Mouse (Mus musculus): ENCODE results near the gene Rexo2. TPM values are rescaled to one million over a fixed set of nuclear protein-coding genes. Genes with fewer than 3 reads are reported as not detected.
"Not testable (repeated sequence)": the region's sequence is repeated elsewhere in the genome, so short reads cannot be mapped to it uniquely, and the experiment has no call there.

Rexo2 gene
- total RNA-seq (2014; fragmentation: Nextera tagmentation) (93.9 and 124 TPM in 2 replicates), total RNA-seq (2017) (131 and 156 TPM in 2 replicates)

DNA sequence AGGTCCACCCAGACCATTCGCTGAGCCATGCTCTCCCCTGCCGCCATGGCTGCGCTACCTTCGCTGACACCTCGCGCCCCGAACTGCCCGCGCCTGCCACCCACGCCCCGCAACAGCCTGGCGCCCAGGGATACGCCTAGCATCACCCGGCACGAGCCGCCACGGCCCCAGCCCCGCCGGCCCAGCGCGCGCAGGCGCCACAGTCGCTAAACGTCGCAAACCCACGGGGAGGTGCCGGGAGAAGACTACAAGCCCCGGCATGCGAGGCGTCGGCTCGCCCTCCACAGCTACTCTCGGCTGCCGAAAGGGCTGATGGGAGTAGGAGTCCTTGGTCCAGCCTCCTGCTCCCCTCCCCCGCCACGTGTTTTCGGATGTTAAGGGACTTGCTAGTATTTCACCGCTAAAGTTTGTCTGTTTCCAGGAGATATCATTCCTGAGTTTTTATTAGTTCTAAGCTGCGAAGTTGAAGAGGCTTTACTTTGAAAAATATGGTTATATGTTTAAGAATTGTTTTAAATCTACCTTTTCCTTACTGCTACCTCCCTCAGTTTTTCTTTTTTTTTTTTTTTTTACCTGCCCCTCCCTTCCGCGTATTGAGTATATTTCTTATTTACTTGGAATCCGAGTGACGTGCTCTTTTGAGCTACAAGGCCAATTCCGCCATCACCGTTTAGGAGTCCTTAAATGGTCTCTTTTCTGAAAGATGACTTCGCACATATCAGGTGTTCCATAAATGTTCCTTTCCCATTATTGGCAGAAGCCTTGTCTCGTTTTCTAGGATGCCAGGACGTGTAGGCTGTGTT, at the start of gene Rexo2:
Gene Rexo2, minus strand, starts transcription at position 213 of the 803 bp plus-strand sequence.
- ATAC-seq (replicated peaks; ENCODE audit: poor library complexity, severe bottlenecking) = peak; percentile 99

GRCm38 (mm10) chr9:48526520-48526919, 46.1 kb upstream of the Rexo2 start:
- no peak for ATAC-seq (replicated peaks; ENCODE audit: poor library complexity, severe bottlenecking)

DNA sequence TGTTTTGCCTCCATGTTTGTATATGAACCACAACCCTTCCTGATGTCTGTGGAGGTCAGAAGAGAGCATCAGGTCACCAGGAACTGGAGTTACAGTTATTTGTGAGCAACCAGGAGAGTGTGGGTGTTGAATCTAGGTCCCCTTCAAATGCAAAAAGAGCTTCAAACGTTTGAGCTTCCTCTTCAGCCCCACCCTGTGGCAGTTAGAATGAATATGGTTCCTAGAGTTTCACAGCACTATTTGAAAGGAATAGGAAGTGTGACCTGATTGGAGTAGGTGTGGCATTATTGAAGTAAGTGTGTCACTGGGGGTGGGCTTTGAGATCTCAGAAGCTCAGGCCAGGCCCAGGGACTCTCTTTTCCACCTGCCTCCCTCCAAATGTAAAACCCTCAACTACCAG, 45.1 kb upstream of the Rexo2 start:
- ATAC-seq (replicated peaks; ENCODE audit: poor library complexity, severe bottlenecking) = peak; percentile 88

- not testable (repeated sequence) for ATAC-seq (replicated peaks; ENCODE audit: poor library complexity, severe bottlenecking)
Observed at GRCm38 (mm10) chr9:48520405-48520804, 40.0 kb upstream of the Rexo2 start.

DNA sequence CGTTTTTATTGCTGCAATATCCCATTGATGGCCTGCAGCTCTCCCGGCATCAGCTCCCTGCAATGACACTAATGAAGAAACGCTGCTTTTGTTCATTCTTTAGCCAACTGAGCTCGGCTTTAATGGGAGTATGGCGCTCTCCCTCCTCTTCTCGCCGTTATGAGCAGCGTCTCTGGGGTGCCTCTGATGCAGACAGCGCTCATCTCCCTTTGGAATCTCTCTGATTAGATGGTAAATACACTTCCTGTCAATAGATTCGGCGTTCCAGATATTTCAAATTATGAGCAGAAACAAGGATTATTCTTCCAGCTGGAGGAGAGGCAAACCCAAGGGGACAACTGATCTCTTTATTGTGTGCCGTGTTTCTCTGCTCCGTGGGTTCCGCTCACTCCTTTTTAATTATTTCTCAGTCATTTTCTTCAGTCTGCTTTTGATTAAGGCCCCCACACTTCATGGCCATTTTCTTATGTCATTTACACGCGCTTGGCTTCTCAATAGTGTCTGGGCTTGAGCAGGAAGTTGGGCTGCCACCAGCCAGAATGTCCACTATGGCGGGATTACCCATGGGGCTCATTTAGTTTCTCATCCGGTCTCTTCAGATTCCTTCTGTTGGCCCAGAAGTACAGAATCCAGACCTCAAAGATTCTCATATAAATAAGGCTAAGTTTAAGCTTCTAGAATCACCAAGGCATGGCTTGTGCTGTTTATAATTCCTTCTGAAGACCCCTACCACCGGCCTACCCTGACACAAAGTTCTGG, 37.1 kb upstream of the Rexo2 start:
- ATAC-seq (replicated peaks; ENCODE audit: poor library complexity, severe bottlenecking) = no peak

DNA sequence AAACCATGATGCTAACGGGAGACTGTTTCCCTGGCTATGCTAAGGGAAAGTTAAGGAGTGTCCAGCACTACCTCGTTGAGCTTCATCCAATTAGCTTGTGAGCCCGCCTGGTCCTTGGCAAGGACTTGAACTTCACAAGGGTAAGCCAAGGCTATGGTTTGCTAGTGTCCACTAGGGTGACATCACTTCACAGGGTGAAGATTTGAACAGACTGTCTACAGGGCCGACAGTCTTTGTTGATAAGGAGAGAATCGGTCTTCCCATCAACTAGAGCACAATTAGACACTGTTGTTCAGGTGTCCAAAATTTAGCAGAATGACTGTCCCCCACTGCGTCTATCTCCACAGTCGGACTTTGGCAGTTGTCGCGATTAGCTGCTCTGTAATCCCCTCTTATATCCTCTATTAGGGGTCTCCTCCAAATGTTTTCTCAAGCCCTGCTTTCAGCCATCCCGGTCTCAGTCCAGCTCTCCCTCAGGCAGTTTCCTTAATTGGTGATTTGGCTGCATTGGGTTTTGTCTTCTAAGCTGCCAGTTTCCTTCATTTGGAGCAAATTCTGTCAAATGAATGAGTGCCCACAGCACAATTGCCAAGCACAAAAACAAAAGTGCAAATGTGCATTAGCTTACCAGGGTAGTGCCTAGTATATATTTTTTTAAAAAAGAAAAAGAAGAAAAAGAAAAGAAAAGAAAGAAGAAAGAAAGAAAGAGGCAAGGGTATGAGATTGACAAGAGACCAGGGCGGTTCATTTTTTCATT, 36.4 kb upstream of the Rexo2 start:
- ATAC-seq (replicated peaks; ENCODE audit: poor library complexity, severe bottlenecking) = no peak

DNA sequence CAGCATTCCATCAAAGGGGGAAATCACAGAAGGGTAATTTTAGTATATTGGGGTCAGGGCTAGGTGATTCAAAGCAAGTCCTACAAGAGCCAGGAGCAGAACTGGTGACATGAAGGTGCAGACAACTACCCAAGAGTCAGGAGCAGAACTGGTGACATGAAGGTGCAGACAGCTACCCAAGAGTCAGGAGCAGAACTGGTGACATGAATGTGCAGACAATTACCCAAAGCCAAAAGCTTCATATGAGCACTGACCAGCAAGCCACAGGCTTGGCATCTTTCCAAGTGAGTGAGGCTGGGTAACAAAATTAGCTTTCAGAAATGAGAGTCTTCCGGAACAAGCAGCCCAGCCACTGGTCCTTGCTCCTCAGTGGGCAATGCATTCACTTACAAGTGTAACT, 34.9 kb upstream of the Rexo2 start:
- peak; percentile 65 for ATAC-seq (replicated peaks; ENCODE audit: poor library complexity, severe bottlenecking)

DNA sequence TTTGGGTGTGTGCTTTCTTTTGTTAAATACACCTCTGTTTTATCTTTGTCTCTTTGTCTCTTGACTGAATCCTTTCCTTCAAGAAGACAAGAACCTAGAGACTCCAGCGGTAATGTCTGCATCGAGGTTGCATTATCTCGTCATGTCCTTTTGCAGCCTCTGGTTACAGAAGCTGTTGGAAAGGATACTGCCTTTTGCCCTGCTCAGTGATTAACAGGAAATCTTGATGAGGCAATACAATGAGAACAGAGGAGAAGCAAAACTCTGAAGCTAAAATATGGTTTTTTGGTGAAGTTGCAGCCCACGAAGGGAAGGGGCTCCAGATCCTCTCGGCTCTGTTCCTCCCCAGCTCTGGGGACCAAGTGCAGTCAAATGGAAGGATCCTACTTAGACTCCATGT, 29.7 kb upstream of the Rexo2 start:
- ATAC-seq (replicated peaks; ENCODE audit: poor library complexity, severe bottlenecking) = peak; percentile 73

DNA sequence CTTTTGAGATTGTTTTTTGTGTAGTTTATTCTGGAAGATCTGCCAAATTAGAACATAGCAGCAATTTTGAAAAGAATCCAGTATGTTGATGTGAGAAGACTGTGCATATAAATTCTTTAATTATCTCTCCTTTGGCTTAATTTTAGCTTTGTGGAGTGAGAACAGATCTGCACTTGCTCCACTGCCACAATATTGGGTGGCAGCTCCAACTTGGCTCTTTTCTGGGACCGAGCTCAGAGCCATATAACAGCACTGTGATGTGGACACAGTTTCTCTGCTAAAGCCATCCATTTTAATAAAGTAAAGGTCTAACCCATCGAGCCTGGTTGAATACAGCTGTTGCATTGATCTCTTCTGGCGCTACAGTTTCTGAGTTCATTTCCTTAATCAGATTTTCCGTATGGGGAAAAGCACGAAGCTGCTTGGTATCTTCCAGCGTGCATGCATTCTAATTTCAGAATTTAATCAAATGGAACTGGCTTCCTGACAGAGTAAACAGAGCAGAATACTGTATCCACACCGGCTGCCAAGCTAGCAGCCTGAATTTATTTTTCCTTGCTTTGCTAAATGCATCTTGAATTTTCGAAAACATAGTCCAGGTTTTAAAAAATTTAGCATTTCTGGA, 24.4 kb upstream of the Rexo2 start:
- no peak for ATAC-seq (replicated peaks; ENCODE audit: poor library complexity, severe bottlenecking)

DNA sequence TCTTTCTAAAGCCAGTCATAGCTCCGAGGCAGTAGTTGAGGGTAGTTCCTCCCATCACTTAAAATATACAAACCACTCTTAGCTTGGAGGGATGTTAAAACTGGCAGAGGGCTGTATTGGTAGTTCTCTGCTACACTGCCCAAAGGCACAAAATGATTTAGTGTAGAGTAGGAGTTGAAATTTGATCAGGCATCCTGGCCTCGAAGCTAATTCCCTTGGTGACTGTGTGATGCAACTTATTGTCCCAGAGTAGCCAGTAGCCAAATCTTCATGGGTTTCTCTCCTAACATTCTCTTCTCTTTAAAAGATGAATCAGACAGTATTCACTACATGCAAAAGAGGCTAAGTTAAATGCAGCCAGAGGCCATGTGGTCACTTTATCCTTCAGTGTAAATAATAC, 22.6 kb upstream of the Rexo2 start:
- no peak for ATAC-seq (replicated peaks; ENCODE audit: poor library complexity, severe bottlenecking)

- ATAC-seq (replicated peaks; ENCODE audit: poor library complexity, severe bottlenecking) = no peak
Observed at GRCm38 (mm10) chr9:48501192-48501591, 20.8 kb upstream of the Rexo2 start.

- peak; percentile 59 for ATAC-seq (replicated peaks; ENCODE audit: poor library complexity, severe bottlenecking)
Observed at GRCm38 (mm10) chr9:48495548-48495932, 15.1 kb upstream of the Rexo2 start.

GRCm38 (mm10) chr9:48494817-48495547, 14.6 kb upstream of the Rexo2 start, which contains the start of the genes Rbm7 and Gm5617:
Gene Rbm7, minus strand, starts transcription at chr9:48495299.
Gene Gm5617, plus strand, starts transcription at chr9:48495442.
- ATAC-seq (replicated peaks; ENCODE audit: poor library complexity, severe bottlenecking) = peak; percentile 97

- no peak for ATAC-seq (replicated peaks; ENCODE audit: poor library complexity, severe bottlenecking)
Observed at GRCm38 (mm10) chr9:48481214-48482134, 1.1 kb upstream of the Rexo2 start.

DNA sequence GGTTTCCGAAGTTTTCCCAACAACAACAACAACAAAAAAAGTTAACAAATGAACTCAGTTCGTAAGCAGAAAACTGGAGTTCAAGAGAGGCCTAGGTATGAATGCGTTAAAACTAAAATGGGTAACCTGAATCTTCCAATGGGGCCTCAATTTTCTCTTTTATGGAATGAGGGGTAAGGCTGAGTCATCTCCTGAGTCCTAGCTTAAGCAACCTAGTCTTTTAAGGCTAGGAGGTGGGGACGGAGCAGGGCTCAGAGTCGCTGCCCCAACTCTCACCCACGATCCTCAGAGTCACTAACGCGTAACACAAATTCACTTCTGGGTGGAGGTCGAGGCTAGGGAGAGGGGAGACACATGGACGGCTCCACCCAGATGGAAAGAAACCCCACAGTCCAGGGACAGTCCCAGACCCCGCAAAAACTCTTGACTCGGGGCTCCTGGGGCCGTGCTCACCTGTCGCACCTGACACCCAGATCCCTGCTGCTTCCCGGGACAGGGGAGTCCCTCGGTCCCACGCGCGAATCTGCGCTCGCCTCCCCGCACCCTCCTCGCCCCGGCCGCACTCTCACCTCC, 499 bp downstream of the Rexo2 start:
- peak; percentile 40 for ATAC-seq (replicated peaks; ENCODE audit: poor library complexity, severe bottlenecking)

DNA sequence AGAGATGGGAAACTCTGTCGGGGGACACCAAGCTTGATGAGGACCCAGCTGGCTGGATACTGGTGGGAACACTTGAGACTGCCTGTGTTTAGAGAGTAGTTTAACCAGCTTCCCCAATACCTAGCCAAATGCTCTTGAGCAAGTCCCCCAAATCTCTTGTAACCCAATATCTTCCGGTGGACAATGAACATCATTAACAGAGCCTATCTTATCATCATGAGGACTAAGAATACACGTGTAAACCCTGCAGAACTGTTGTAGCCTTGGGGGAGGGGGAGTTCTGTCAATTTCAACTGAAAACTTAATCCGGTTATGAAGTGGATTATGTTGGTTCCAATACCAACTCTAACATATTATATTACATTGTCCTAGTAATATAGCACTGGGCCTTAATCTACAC, 1.6 kb downstream of the Rexo2 start:
- no peak for ATAC-seq (replicated peaks; ENCODE audit: poor library complexity, severe bottlenecking)

DNA sequence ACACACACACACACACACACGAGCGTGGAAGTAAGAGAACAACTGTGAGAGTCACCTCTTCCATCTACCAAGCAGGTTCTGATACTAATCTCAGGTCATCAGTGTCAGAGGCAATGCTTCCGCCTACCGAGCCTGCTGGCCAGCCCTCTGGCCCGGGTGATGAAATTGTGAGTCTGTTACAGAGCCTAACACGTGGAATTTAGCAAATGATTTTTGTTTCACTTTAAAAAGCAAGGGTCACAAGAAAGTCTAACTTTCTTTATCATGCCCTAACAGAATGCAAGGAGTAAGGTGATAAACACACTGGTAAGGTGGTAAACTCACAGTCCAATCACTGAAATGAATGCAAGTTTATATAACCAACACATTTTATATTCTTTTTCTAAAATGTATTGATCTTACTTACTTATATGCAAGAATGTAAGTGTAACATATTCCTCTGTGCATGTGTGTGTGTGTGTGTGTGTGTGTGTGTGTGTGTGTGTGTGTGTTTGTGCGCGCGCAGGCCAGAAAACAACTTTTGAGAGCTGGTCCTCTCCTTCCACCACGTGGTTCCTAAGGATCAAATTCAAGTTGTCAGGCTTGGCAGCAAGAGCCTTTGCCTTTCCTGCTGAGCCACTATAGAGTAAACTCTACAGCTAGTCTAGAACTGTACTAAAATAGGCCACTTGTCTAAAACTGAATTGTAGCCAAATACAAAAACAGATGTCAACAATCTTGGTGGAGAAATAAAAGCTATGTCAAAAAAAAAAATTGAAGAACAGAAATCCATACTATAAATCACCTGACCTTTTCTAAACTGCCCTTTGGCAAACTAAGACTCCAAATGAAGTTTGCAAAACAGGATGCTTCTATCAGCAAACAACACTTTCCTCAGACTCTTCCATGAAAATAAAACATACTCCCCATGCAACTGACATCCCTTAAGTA, 3.9 kb downstream of the Rexo2 start:
- no peak for ATAC-seq (replicated peaks; ENCODE audit: poor library complexity, severe bottlenecking)

All from granulocyte monocyte progenitor cell, adult 5-6 weeks (primary cell).